Mouse (Mus musculus) C2C12 (cell line): ENCODE measurements around the gene Hcn3. TPM values are rescaled to one million over a fixed set of nuclear protein-coding genes. Genes with fewer than 3 reads are reported as not detected.

Experiments used
- H3K27me3 ChIP-seq: one replicate; pipeline ENCODE4 v1.6.1; 2011; ENCODE audit not compliant: control insufficient read depth, insufficient read depth, insufficient read length
- H3K36me3 ChIP-seq: one replicate; pipeline ENCODE4 v1.6.1; 2011; ENCODE audit not compliant: control insufficient read depth, insufficient read depth
- H3K4me3 ChIP-seq: one replicate; pipeline ENCODE4 v1.5.1; 2011; ENCODE audit warnings: mild to moderate bottlenecking, control low read depth; ENCODE audit not compliant: poor library complexity, insufficient read depth, severe bottlenecking
- H3K79me2 ChIP-seq: one replicate; pipeline ENCODE4 v1.6.1; 2011; ENCODE audit not compliant: control insufficient read depth, insufficient read depth
- H3K79me3 ChIP-seq: one replicate; pipeline ENCODE4 v1.6.1; 2011; ENCODE audit warnings: low read depth, control low read depth
- H3ac ChIP-seq: one replicate; pipeline ENCODE3; 2011; ENCODE audit warnings: low read depth; ENCODE audit not compliant: control insufficient read depth, insufficient read length
- CEBPB ChIP-seq: IDR thresholded peaks from one replicate; pipeline ENCODE4 v1.6.1; 2011; ENCODE audit warnings: low read depth, mild to moderate bottlenecking, control low read depth, moderate library complexity
- CTCF ChIP-seq: IDR thresholded peaks from one replicate; pipeline ENCODE4 v1.5.1; 2011; ENCODE audit not compliant: control insufficient read depth, insufficient read depth, insufficient read length
- FOSL1 ChIP-seq: IDR thresholded peaks from one replicate; pipeline ENCODE4 v1.8.0; 2011; ENCODE audit warnings: mild to moderate bottlenecking, low read length; ENCODE audit not compliant: poor library complexity, insufficient read depth, severe bottlenecking
- MAX ChIP-seq: IDR thresholded peaks from one replicate; pipeline ENCODE4 v1.6.1; 2011; ENCODE audit warnings: mild to moderate bottlenecking, control low read depth
- MYOD1 ChIP-seq: IDR thresholded peaks from one replicate; pipeline ENCODE4 v1.6.1; 2011; ENCODE audit warnings: low read depth; ENCODE audit not compliant: control insufficient read depth, insufficient read length
- MYOG ChIP-seq: IDR thresholded peaks from one replicate; pipeline ENCODE4 v1.6.1; 2011; ENCODE audit not compliant: control insufficient read depth, insufficient read length; ENCODE audit errors: extremely low read depth
- USF1 ChIP-seq: IDR thresholded peaks from one replicate; pipeline ENCODE4 v1.6.1; 2011; ENCODE audit warnings: low read depth, mild to moderate bottlenecking, control low read depth, moderate library complexity
- polyA plus RNA-seq: library from polyadenylated mRNA; unstranded; fragments of >200 nt; fragmentation: generic; extraction: Trizol; gene quantifications from one replicate; pipeline ENCODE4 v1.2.1, GENCODE M21; 2012; ENCODE audit warnings: missing spikeins

The Hcn3 gene
- polyA plus RNA-seq, 1 experiment = 0.15 TPM

DNA sequence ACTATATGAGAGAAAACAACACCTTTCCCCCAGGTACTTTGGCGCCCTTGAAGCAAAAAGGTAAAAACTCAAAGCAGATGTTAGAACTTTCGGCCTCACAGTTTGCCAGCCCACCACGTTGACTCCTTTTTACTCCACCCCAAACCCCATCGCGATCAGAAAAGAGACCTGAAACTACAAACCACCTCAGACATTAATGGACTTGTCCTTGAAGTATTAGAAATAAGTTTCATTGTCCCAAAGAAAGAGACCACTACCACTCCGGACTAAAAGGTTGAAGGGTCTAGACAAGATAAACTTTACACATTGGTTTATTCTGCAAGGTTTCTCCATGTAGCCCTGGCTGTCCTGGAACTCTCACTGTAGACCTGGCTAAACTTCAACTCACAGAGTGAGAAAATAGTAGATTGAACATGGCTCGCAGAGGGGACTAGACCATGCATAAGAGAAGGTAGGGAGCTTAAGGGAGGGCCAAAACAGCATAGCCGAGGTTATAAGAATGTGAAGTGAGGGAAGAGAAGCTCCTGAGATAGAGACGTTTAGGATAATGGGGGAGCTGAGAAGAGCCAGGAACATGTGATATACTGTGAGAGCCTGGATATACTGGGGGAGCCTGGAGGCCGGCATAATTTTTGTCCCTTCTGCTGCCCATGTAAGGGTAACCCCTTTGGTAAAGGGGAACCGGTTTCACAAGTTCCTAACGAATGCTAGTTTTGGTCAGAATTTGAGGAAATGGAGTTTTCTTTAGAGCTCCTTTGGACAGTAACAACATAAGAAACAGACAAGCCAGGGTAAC lies 57.3 kb downstream of the Hcn3 start:
- Histone ChIP-seq H3K27me3 (no peaks in the 10 kb centered on the region), H3K4me3 (no peak overlapping the region), H3ac (no peak overlapping the region), H3K79me2 (peaks cover 30% of the 10 kb centered on the region), H3K79me3 (peaks cover 21% of the 10 kb centered on the region), H3K36me3 (peaks cover 23% of the 10 kb centered on the region)
- TF ChIP-seq MYOD1 = no peak

DNA sequence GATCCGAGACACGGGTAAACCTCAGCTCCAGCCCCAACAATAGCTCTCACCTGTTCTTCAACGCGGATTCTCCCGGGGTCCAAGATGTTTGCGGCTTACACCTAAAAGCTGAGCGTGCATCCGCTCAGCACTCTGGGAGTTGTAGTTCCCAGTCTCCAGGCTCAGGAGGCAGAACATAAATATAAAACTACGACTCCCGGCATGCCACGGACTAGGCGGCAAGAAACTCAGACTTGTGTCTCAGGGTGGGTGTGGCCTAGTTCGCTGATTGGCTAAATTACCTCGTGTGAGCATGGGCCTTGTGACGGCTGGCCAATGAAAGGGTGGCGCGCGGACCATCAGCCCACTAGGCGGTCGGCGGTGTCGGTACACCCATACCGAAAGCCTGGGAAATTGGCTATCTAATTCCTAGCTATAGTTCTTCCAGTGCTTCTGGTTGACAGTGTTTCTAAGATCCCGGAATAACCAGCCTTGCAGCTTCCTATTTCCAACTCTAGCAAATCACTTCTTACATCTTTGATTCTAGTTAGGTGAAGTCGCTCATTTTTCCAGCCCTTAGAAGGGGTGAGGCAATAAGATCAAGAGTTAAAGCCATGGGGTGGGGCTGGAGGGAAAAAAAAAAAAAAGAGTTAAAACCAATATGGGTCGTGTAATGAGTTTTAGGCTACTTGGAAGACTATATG lies 58.0 kb downstream of the Hcn3 start, which contains the start of gene Fdps:
Gene Fdps (minus strand): TSS at position 148 of the 683 bp plus-strand sequence.
- Histone ChIP-seq H3K27me3 (no peaks in the 10 kb centered on the region), H3K79me2 (peaks cover 30% of the 10 kb centered on the region), H3K4me3 (peak within 1 kb of the TSS; percentile 74), H3K36me3 (peaks cover 29% of the 10 kb centered on the region), H3K79me3 (peaks cover 21% of the 10 kb centered on the region), H3ac (peak within 1 kb of the TSS; percentile 64)
- TF ChIP-seq CEBPB (no peak), MAX (peak; percentile 43), CTCF (no peak), USF1 (peak; percentile 69), MYOG (no peak), FOSL1 (no peak), MYOD1 (no peak)

- peaks cover 33% of the 10 kb centered on the region for H3K36me3 ChIP-seq
- H3ac ChIP-seq = peak overlapping the region; percentile 64
- peaks cover 30% of the 10 kb centered on the region for H3K79me2 ChIP-seq
- H3K4me3 ChIP-seq = peak overlapping the region; percentile 74
- H3K79me3 ChIP-seq = peaks cover 21% of the 10 kb centered on the region
- TF ChIP-seq FOSL1 = no peak
- TF ChIP-seq CTCF = no peak
- no peak for TF ChIP-seq MYOD1
- TF ChIP-seq MYOG = no peak
- TF ChIP-seq CEBPB = no peak
- no peak for TF ChIP-seq MAX
- TF ChIP-seq USF1 = no peak
- H3K27me3 ChIP-seq = no peaks in the 10 kb centered on the region
Observed at GRCm38 (mm10) chr3:89101459-89101811, 58.6 kb downstream of the Hcn3 start.

GRCm38 (mm10) chr3:89100811-89101210 lies 59.2 kb downstream of the Hcn3 start, which contains the start of gene Gm43738:
Gm43738 (minus strand) TSS chr3:89101099.
- peaks cover 21% of the 10 kb centered on the region for H3K79me3 ChIP-seq
- peak within 1 kb of the TSS; percentile 64 for H3ac ChIP-seq
- H3K36me3 ChIP-seq = peaks cover 40% of the 10 kb centered on the region
- peak within 1 kb of the TSS; percentile 74 for H3K4me3 ChIP-seq
- H3K79me2 ChIP-seq = peaks cover 30% of the 10 kb centered on the region
- TF ChIP-seq FOSL1 (no peak), USF1 (no peak), MYOD1 (no peak), CTCF (no peak), MYOG (no peak), MAX (no peak), CEBPB (no peak)
- H3K27me3 ChIP-seq = no peaks in the 10 kb centered on the region

Other genes starting within 250 kb of the Hcn3 start
- 52.0 TPM for gene Msto1, start 246.2 kb downstream of the Hcn3 start, polyA plus RNA-seq
- gene Ash1l, start 209.6 kb downstream of the Hcn3 start, polyA plus RNA-seq = 5.4 TPM
- 123 TPM for gene Dap3, start 209.0 kb downstream of the Hcn3 start, polyA plus RNA-seq
- gene Rusc1, start 66.9 kb downstream of the Hcn3 start, polyA plus RNA-seq = 25.0 TPM
- gene Gm43738, start 59.1 kb downstream of the Hcn3 start, polyA plus RNA-seq = 0.02 TPM
- 384 TPM for gene Fdps, start 58.2 kb downstream of the Hcn3 start, polyA plus RNA-seq
- not detected for gene Pklr, start 24.1 kb downstream of the Hcn3 start, polyA plus RNA-seq
- 14.5 TPM for gene Clk2, start 4.6 kb upstream of the Hcn3 start, polyA plus RNA-seq
- gene Scamp3, start 17.3 kb upstream of the Hcn3 start, polyA plus RNA-seq = 139 TPM
- 27.4 TPM for gene Fam189b, start 22.9 kb upstream of the Hcn3 start, polyA plus RNA-seq
- 40.6 TPM for gene Gba, start 42.7 kb upstream of the Hcn3 start, polyA plus RNA-seq
- 9.1 TPM for gene Thbs3, start 55.0 kb upstream of the Hcn3 start, polyA plus RNA-seq
- 248 TPM for gene Mtx1, start 66.9 kb upstream of the Hcn3 start, polyA plus RNA-seq
- gene Muc1, start 68.9 kb upstream of the Hcn3 start, polyA plus RNA-seq = 0.20 TPM
- gene Krtcap2, start 85.8 kb upstream of the Hcn3 start, polyA plus RNA-seq = 299 TPM
- gene Trim46, start 86.1 kb upstream of the Hcn3 start, polyA plus RNA-seq = 11.0 TPM
- gene Dpm3, start 99.2 kb upstream of the Hcn3 start, polyA plus RNA-seq = 228 TPM
- gene Slc50a1, start 110.4 kb upstream of the Hcn3 start, polyA plus RNA-seq = 48.7 TPM
- gene Efna1, start 120.9 kb upstream of the Hcn3 start, polyA plus RNA-seq = 13.9 TPM
- gene Efna3, start 162.8 kb upstream of the Hcn3 start, polyA plus RNA-seq = 2.9 TPM
- gene Efna4, start 177.8 kb upstream of the Hcn3 start, polyA plus RNA-seq = 13.3 TPM
- 60.2 TPM for gene Adam15, start 189.8 kb upstream of the Hcn3 start, polyA plus RNA-seq
- 0.01 TPM for gene Dcst2, start 201.8 kb upstream of the Hcn3 start, polyA plus RNA-seq
- 0.20 TPM for gene Dcst1, start 205.1 kb upstream of the Hcn3 start, polyA plus RNA-seq
- 29.5 TPM for gene Zbtb7b, start 234.6 kb upstream of the Hcn3 start, polyA plus RNA-seq
- not detected for gene Lenep, start 242.6 kb upstream of the Hcn3 start, polyA plus RNA-seq